Mouse (Mus musculus): Measurements from ENCODE around the gene Mgmt.

DNA sequence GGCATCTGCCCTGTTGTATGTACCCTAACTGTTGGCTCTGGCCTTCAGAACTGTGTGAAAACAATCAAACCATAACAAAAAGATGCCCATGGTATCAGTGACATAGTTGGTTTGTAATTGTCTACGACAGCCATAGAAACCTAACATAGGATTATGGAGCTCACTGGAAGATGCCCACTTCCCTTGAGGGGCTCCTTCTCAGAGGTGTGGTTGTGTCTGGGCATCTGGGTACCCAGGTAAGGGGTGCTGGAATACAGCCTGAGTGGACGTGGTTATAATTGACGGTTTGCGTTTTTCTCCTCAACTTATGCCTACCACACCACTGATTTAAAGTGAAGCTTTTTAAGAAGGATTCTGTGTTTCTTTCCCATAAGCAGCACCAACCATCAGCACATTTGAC is 28.5 kb upstream of the Mgmt start:
- no peak for TF ChIP-seq CTCF (IDR thresholded peaks at IDR 0.05; ENCODE audit: control insufficient read depth, insufficient read depth, low read length)
- no peak for TF ChIP-seq POLR2A (IDR thresholded peaks at IDR 0.05; ENCODE audit: borderline replicate concordance, control insufficient read depth, low read depth, low read length)
